In genomic region chr8:111745086-111745485, GRCm38 (mm10) we compare ENCODE assay signal across 11 mouse cellular contexts. TPM values are rescaled to one million over a fixed set of nuclear protein-coding genes. Genes with fewer than 3 reads are reported as not detected.
DNase-seq lines count a peak whose midpoint lies in the region; ATAC-seq and TF ChIP-seq lines count a peak whose summit lies in the region.
"Had no signal": no experiment of that assay in that cellular context is flagged by ENCODE, and none has a peak within 500 bp of the region (broad histone marks: within the 10 kb centered on the region; RNA-seq: fewer than 3 reads in every experiment).

No protein-coding gene starts in this region.

- H3K9me3 ChIP-seq in midbrain, embryonic 10.5 days (replicated peaks) = no peaks in the 10 kb centered on the region
- H3K9me3 ChIP-seq in midbrain, embryonic 11.5 days (ENCODE audit: control insufficient read depth, low read length) = no peaks in the 10 kb centered on the region
- no peaks in the 10 kb centered on the region for H3K9me3 ChIP-seq in limb, embryonic 15.5 days

- no peak for ATAC-seq in midbrain, embryonic 11.5 days (ENCODE audit: low FRiP score)
- no peak for ATAC-seq in limb, embryonic 15.5 days (ENCODE audit: insufficient number of reproducible peaks, low FRiP score, low TSS enrichment, low read depth)

- peaks cover 8% of the 10 kb centered on the region for H3K27me3 ChIP-seq in midbrain, embryonic 10.5 days (ENCODE audit: low read depth, poor library complexity, severe bottlenecking)
- no peaks in the 10 kb centered on the region for H3K27me3 ChIP-seq in midbrain, embryonic 11.5 days (ENCODE audit: control insufficient read depth, insufficient read depth, low read length)
- H3K27me3 ChIP-seq in limb, embryonic 15.5 days = no peaks in the 10 kb centered on the region

- no peak for TF ChIP-seq CTCF in gastrocnemius, adult 2 months (IDR thresholded peaks at IDR 0.05)

- no peaks in the 10 kb centered on the region for H3K36me3 ChIP-seq in midbrain, embryonic 10.5 days
- no peaks in the 10 kb centered on the region for H3K36me3 ChIP-seq in midbrain, embryonic 11.5 days (ENCODE audit: control insufficient read depth, insufficient read depth, low read length)
- 0 out of 2 replicates have a peak, but pooled peaks cover 2% of the 10 kb centered on the region for H3K36me3 ChIP-seq in limb, embryonic 15.5 days

- no peak overlapping the region; the same call in 1 of the 2 replicates for H3K4me2 ChIP-seq in midbrain, embryonic 11.5 days
- H3K4me2 ChIP-seq in limb, embryonic 15.5 days = peak overlapping the region; percentile 50; the same call in 1 of the 2 replicates

- intact Hi-C loops in gastrocnemius, adult 2 months (cut with DNase I) = loop anchor here (5.0 kb wide), 1 partner anchor 42 kb away; no protein-coding TSS in a partner anchor

- H3K9ac ChIP-seq in midbrain, embryonic 11.5 days (ENCODE audit: low read length) = no peak overlapping the region
- H3K9ac ChIP-seq in limb, embryonic 15.5 days = no peak overlapping the region

- peak overlapping the region; percentile 65 for H3K4me3 ChIP-seq in gastrocnemius, adult 2 months
- peak overlapping the region; percentile 45; the same call in 1 of the 2 replicates for H3K4me3 ChIP-seq in midbrain, embryonic 10.5 days
- H3K4me3 ChIP-seq in midbrain, embryonic 11.5 days (ENCODE audit: low read depth, low read length) = no peak overlapping the region
- H3K4me3 ChIP-seq in limb, embryonic 15.5 days = 0 out of 2 replicates have a peak overlapping the region, but pooled peaks have one; percentile 23
- H3K4me3 ChIP-seq: erythroblast, embryonic 14.5 days had no signal

- WGBS in midbrain, embryonic 10.5 days = 74% methylated on average over 5 of the region's 5 CpGs
- 70% methylated on average over 5 of the region's 5 CpGs for WGBS in midbrain, embryonic 11.5 days
- WGBS in limb, embryonic 15.5 days = 64% methylated on average over 5 of the region's 5 CpGs

- H3K27ac ChIP-seq in gastrocnemius, adult 2 months = peak overlapping the region; percentile 85
- peak overlapping the region; percentile 98 for H3K27ac ChIP-seq in midbrain, embryonic 10.5 days (replicated peaks)
- H3K27ac ChIP-seq in midbrain, embryonic 11.5 days (ENCODE audit: low read depth, low read length) = no peak overlapping the region
- H3K27ac ChIP-seq in limb, embryonic 15.5 days = peak overlapping the region; percentile 27; the same call in 1 of the 2 replicates

- no peak for DNase-seq in gastrocnemius, adult 2 months
- no peak for DNase-seq in gastrocnemius, postnatal 4 days (ENCODE audit: low spot score in 2 of 2)
- DNase-seq in midbrain, embryonic 10.5 days (ENCODE audit: low spot score) = no peak
- no peak for DNase-seq in midbrain, embryonic 11.5 days (ENCODE audit: low spot score, missing footprints)
- DNase-seq in testis, postnatal 14 days (ENCODE audit: low spot score) = peak; percentile 3
- no peak for DNase-seq in thymus, postnatal 36 days
- DNase-seq in urinary bladder, postnatal 36 days (ENCODE audit: low spot score in 2 of 2) = no peak

- peaks cover 64% of the 10 kb centered on the region for H3K4me1 ChIP-seq in midbrain, embryonic 10.5 days
- H3K4me1 ChIP-seq in midbrain, embryonic 11.5 days (ENCODE audit: control insufficient read depth, insufficient read depth, low read length) = peaks cover 44% of the 10 kb centered on the region
- H3K4me1 ChIP-seq in limb, embryonic 15.5 days = peaks cover 54% of the 10 kb centered on the region

RNA-seq across cellular contexts. Expression of gene Bcar1, which starts 1.5 kb away (rescaled TPM):
- 10 to 100 TPM; 10.8 to 12.6 TPM for total RNA-seq in gastrocnemius, adult 2 months (2021)
- total RNA-seq in gastrocnemius, postnatal 4 days (2021) = 10 to 100 TPM; 35.1 to 36.5 TPM
- polyA plus RNA-seq in midbrain, embryonic 10.5 days (2016; fragmentation: Nextera tagmentation; extraction: Ambion mirVana) = 52.4 and 53.7 TPM in 2 replicates
- 36.2 and 42.1 TPM in 2 replicates for polyA plus RNA-seq in midbrain, embryonic 11.5 days (2014; fragmentation: Nextera tagmentation; extraction: Ambion mirVana)
- 35.3 and 35.4 TPM in 2 replicates for polyA plus RNA-seq in limb, embryonic 15.5 days (2015; fragmentation: Nextera tagmentation; extraction: Ambion mirVana)

RNA-seq across cellular contexts. Expression of gene Ctrb1, which starts 54.3 kb away (rescaled TPM):
- total RNA-seq in gastrocnemius, adult 2 months (2021) = not detected
- total RNA-seq in gastrocnemius, postnatal 4 days (2021) = under 1 TPM in 1 of 2 experiments, not detected in 1; 0.32 TPM
- polyA plus RNA-seq in midbrain, embryonic 10.5 days (2016; fragmentation: Nextera tagmentation; extraction: Ambion mirVana) = not detected in 2 replicates
- not detected in 2 replicates for polyA plus RNA-seq in midbrain, embryonic 11.5 days (2014; fragmentation: Nextera tagmentation; extraction: Ambion mirVana)
- 0.28 and 1.6 TPM in 2 replicates for polyA plus RNA-seq in limb, embryonic 15.5 days (2015; fragmentation: Nextera tagmentation; extraction: Ambion mirVana)
- total RNA-seq: left cerebral cortex, adult 8-10 months; neutrophil, adult 5-6 weeks had no signal
- polyA plus RNA-seq: erythroblast, embryonic 14.5 days had no signal
